Mouse (Mus musculus): ENCODE measurements around the gene Defb11. TPM values are rescaled to one million over a fixed set of nuclear protein-coding genes. Genes with fewer than 3 reads are reported as not detected.

Defb11 gene
- polyA plus RNA-seq, 1 experiment from 2014 or later = 0.82 TPM

Other genes with a start within 250 kb of the Defb11 start
- not detected in 2 replicates for gene Defa34, start 240.6 kb downstream of the Defb11 start, polyA plus RNA-seq (2016; fragmentation: Nextera tagmentation; extraction: Ambion mirVana)
- not detected in 2 replicates for gene AY761184, start 202.8 kb downstream of the Defb11 start, polyA plus RNA-seq (2016; fragmentation: Nextera tagmentation; extraction: Ambion mirVana)
- gene Defa24, start 171.9 kb downstream of the Defb11 start, polyA plus RNA-seq (2016; fragmentation: Nextera tagmentation; extraction: Ambion mirVana) = not detected in 2 replicates
- gene Defb50, start 82.9 kb downstream of the Defb11 start, polyA plus RNA-seq (2016; fragmentation: Nextera tagmentation; extraction: Ambion mirVana) = not detected in 2 replicates
- not detected in 2 replicates for gene Defb2, start 66.5 kb downstream of the Defb11 start, polyA plus RNA-seq (2016; fragmentation: Nextera tagmentation; extraction: Ambion mirVana)
- not detected in 2 replicates for gene Defb10, start 47.5 kb downstream of the Defb11 start, polyA plus RNA-seq (2016; fragmentation: Nextera tagmentation; extraction: Ambion mirVana)
- gene Defb9, start 21.0 kb downstream of the Defb11 start, polyA plus RNA-seq (2016; fragmentation: Nextera tagmentation; extraction: Ambion mirVana) = not detected in 2 replicates
- gene Defb15, start 26.3 kb upstream of the Defb11 start, polyA plus RNA-seq (2016; fragmentation: Nextera tagmentation; extraction: Ambion mirVana) = not detected in 2 replicates
- not detected in 2 replicates for gene Defb35, start 31.9 kb upstream of the Defb11 start, polyA plus RNA-seq (2016; fragmentation: Nextera tagmentation; extraction: Ambion mirVana)
- gene Defb13, start 40.4 kb upstream of the Defb11 start, polyA plus RNA-seq (2016; fragmentation: Nextera tagmentation; extraction: Ambion mirVana) = not detected in 2 replicates
- not detected in 2 replicates for gene Fam90a1a, start 52.3 kb upstream of the Defb11 start, polyA plus RNA-seq (2016; fragmentation: Nextera tagmentation; extraction: Ambion mirVana)
- not detected in 2 replicates for gene Ccdc70, start 63.4 kb upstream of the Defb11 start, polyA plus RNA-seq (2016; fragmentation: Nextera tagmentation; extraction: Ambion mirVana)
- 1.9 and 2.1 TPM in 2 replicates for gene Atp7b, start 153.9 kb upstream of the Defb11 start, polyA plus RNA-seq (2016; fragmentation: Nextera tagmentation; extraction: Ambion mirVana)
- gene Alg11, start 154.3 kb upstream of the Defb11 start, polyA plus RNA-seq (2016; fragmentation: Nextera tagmentation; extraction: Ambion mirVana) = 41.7 and 45.1 TPM in 2 replicates
- 0.15 TPM in 1 of 2 replicates, not detected in the other for gene Nek5, start 218.6 kb upstream of the Defb11 start, polyA plus RNA-seq (2016; fragmentation: Nextera tagmentation; extraction: Ambion mirVana)

Measured in embryonic facial prominence, embryonic 10.5 days (tissue).